Mouse (Mus musculus) lung, postnatal 25 days (tissue): Measurements from ENCODE around the gene Selenop.
"Not testable (repeated sequence)": the region's sequence is repeated elsewhere in the genome, so short reads cannot be mapped to it uniquely, and the experiment has no call there.

Experiments
- DNase-seq: peaks from one replicate; pipeline ENCODE4 v3.0.0; 2022; ENCODE audit warnings: low spot score

The Selenop gene

GRCm38 (mm10) chr15:3268247-3268646 lies at the start of gene Selenop:
Selenop (plus strand) TSS chr15:3268547.
- DNase-seq = no peak

- not testable (repeated sequence) for DNase-seq
Observed at GRCm38 (mm10) chr15:3218668-3219067, 49.7 kb upstream of the Selenop start.

GRCm38 (mm10) chr15:3222803-3223437 lies 45.4 kb upstream of the Selenop start:
- DNase-seq = no peak

GRCm38 (mm10) chr15:3226573-3226972 lies 41.8 kb upstream of the Selenop start:
- DNase-seq = no peak

GRCm38 (mm10) chr15:3228185-3228584 lies 40.2 kb upstream of the Selenop start:
- DNase-seq = peak; percentile 76

- no peak for DNase-seq
Observed at GRCm38 (mm10) chr15:3228990-3229389, 39.4 kb upstream of the Selenop start.

- no peak for DNase-seq
Observed at GRCm38 (mm10) chr15:3231004-3231403, 37.3 kb upstream of the Selenop start.

GRCm38 (mm10) chr15:3232168-3232835 lies 36.0 kb upstream of the Selenop start:
- DNase-seq = peak; percentile 57

GRCm38 (mm10) chr15:3233837-3234551 lies 34.4 kb upstream of the Selenop start:
- DNase-seq = peak; percentile 54

GRCm38 (mm10) chr15:3236338-3236737 lies 32.0 kb upstream of the Selenop start:
- DNase-seq = no peak

- no peak for DNase-seq
Observed at GRCm38 (mm10) chr15:3237963-3238362, 30.4 kb upstream of the Selenop start.

- DNase-seq = not testable (repeated sequence)
Observed at GRCm38 (mm10) chr15:3245036-3245435, 23.3 kb upstream of the Selenop start.

GRCm38 (mm10) chr15:3250620-3251019 lies 17.7 kb upstream of the Selenop start:
- no peak for DNase-seq

- peak; percentile 83 for DNase-seq
Observed at GRCm38 (mm10) chr15:3251031-3251717, 17.2 kb upstream of the Selenop start.

- DNase-seq = no peak
Observed at GRCm38 (mm10) chr15:3251718-3252067, 16.7 kb upstream of the Selenop start.

- DNase-seq = no peak
Observed at GRCm38 (mm10) chr15:3259025-3259424, 9.3 kb upstream of the Selenop start.

- DNase-seq = peak; percentile 50
Observed at GRCm38 (mm10) chr15:3260309-3260708, 8.0 kb upstream of the Selenop start.

GRCm38 (mm10) chr15:3262883-3263282 lies 5.5 kb upstream of the Selenop start:
- no peak for DNase-seq

GRCm38 (mm10) chr15:3264293-3264692 lies 4.1 kb upstream of the Selenop start:
- DNase-seq = no peak

GRCm38 (mm10) chr15:3264828-3265227 lies 3.5 kb upstream of the Selenop start:
- no peak for DNase-seq

- no peak for DNase-seq
Observed at GRCm38 (mm10) chr15:3269496-3269895, 1.1 kb downstream of the Selenop start.

GRCm38 (mm10) chr15:3269996-3270645 lies 1.8 kb downstream of the Selenop start:
- no peak for DNase-seq
